Mouse (Mus musculus) MEL (cell line): ENCODE data around the gene Slfn4. TPM values are rescaled to one million over a fixed set of nuclear protein-coding genes. Genes with fewer than 3 reads are reported as not detected.
"Not testable (repeated sequence)": the region's sequence is repeated elsewhere in the genome, so short reads cannot be mapped to it uniquely, and the experiment has no call there.

Experiments
- DNase-seq: peaks from one replicate; pipeline ENCODE4 v3.0.0; 2011; ENCODE audit warnings: low read depth, low spot score
- H3K27ac ChIP-seq: 2 replicates; pipeline ENCODE4 v1.5.1; 2012; ENCODE audit warnings: low read depth, mild to moderate bottlenecking, control low read depth, low read length, moderate library complexity; ENCODE audit not compliant: control insufficient read depth
- H3K27me3 ChIP-seq, 2 experiments: fragments of 150-350 bp in 1 of 2; sonication (generic) in 1 of 2; 2 replicates each; pipeline ENCODE4 v1.6.1; 2012; ENCODE audit warnings: low read length in 2 of 2, mild to moderate bottlenecking in 2 of 2, improper control_type of control experiment in 1 of 2, moderate library complexity in 1 of 2; ENCODE audit not compliant: insufficient read depth in 2 of 2, control insufficient read depth in 1 of 2
- H3K36me3 ChIP-seq, 2 experiments: 2 replicates each; pipeline ENCODE4 v1.6.1; 2012 to 2014; ENCODE audit warnings: low read length in 2 of 2, improper control_type of control experiment in 1 of 2, inconsistent platforms in 1 of 2, mild to moderate bottlenecking in 1 of 2; ENCODE audit not compliant: insufficient read depth in 2 of 2, control insufficient read depth in 1 of 2
- H3K4me1 ChIP-seq, 2 experiments: fragments of 150-350 bp in 1 of 2; sonication (generic) in 1 of 2; 2 replicates each; pipeline ENCODE4 v1.6.1; 2012; ENCODE audit warnings: low read length in 2 of 2, improper control_type of control experiment in 1 of 2, mild to moderate bottlenecking in 1 of 2; ENCODE audit not compliant: insufficient read depth in 2 of 2, control insufficient read depth in 1 of 2
- H3K4me3 ChIP-seq, 2 experiments: fragments of 150-350 bp in 1 of 2; sonication (generic) in 1 of 2; 2 replicates each; pipeline ENCODE4 v1.5.1; 2012; ENCODE audit warnings: low read depth in 2 of 2, low read length in 2 of 2, mild to moderate bottlenecking in 2 of 2, moderate library complexity in 2 of 2, control low read depth in 1 of 2, improper control_type of control experiment in 1 of 2; ENCODE audit not compliant: control insufficient read depth in 1 of 2, insufficient read depth in 1 of 2
- H3K79me2 ChIP-seq: 2 replicates; pipeline ENCODE4 v1.6.1; 2012; ENCODE audit warnings: mild to moderate bottlenecking, low read length, moderate library complexity; ENCODE audit not compliant: control insufficient read depth, poor library complexity, insufficient read depth
- H3K9ac ChIP-seq: 2 replicates; pipeline ENCODE4 v1.6.1; 2012; ENCODE audit warnings: low read depth, mild to moderate bottlenecking, control low read depth, low read length, moderate library complexity; ENCODE audit not compliant: control insufficient read depth, poor library complexity, severe bottlenecking
- H3K9me3 ChIP-seq: fragments of 150-350 bp; sonication (generic); replicated peaks from 2 replicates; pipeline ENCODE4 v1.6.1; 2012; ENCODE audit warnings: mild to moderate bottlenecking, low read length, improper control_type of control experiment, moderate library complexity; ENCODE audit not compliant: insufficient read depth
- CHD2 ChIP-seq: IDR thresholded peaks from 2 replicates; pipeline ENCODE4 v1.6.1; 2011; ENCODE audit warnings: low read length, improper control_type of control experiment
- CTCF ChIP-seq, 3 experiments: IDR thresholded peaks in 2 of 3; conservative IDR thresholded peaks in 1 of 3; 2 replicates each; pipeline ENCODE4 v1.5.1; 2011 to 2012; ENCODE audit warnings: low read length in 3 of 3, low read depth in 2 of 3, mild to moderate bottlenecking in 2 of 3, improper control_type of control experiment in 1 of 3, inconsistent platforms in 1 of 3, mixed read lengths in 1 of 3, moderate library complexity in 1 of 3; ENCODE audit not compliant: control insufficient read depth in 1 of 3, insufficient read depth in 1 of 3, poor library complexity in 1 of 3, severe bottlenecking in 1 of 3
- ELF1 ChIP-seq: IDR thresholded peaks from 2 replicates; pipeline ENCODE4 v1.6.1; 2014; ENCODE audit warnings: low read depth, mild to moderate bottlenecking, inconsistent platforms, low read length, improper control_type of control experiment, moderate library complexity
- EP300 ChIP-seq, 2 experiments: IDR thresholded peaks; 2 replicates each; pipeline ENCODE4 v1.6.1; 2011; ENCODE audit warnings: improper control_type of control experiment in 2 of 2, low read length in 2 of 2, low read depth in 1 of 2, mild to moderate bottlenecking in 1 of 2
- ETS1 ChIP-seq: IDR thresholded peaks from 2 replicates; pipeline ENCODE4 v1.6.1; 2012; ENCODE audit warnings: low read depth, mild to moderate bottlenecking, inconsistent platforms, low read length, improper control_type of control experiment, moderate library complexity
- GATA1 ChIP-seq: IDR thresholded peaks from 2 replicates; pipeline ENCODE4 v1.6.1; 2011; ENCODE audit warnings: low read depth, low read length, improper control_type of control experiment
- HCFC1 ChIP-seq: IDR thresholded peaks from 2 replicates; pipeline ENCODE4 v1.6.1; 2012; ENCODE audit warnings: low read depth, mild to moderate bottlenecking, inconsistent platforms, low read length, improper control_type of control experiment, moderate library complexity
- JUND ChIP-seq: IDR thresholded peaks from 2 replicates; pipeline ENCODE4 v1.6.1; 2011; ENCODE audit warnings: low read depth, mild to moderate bottlenecking, improper control_type of control experiment, low read length
- POLR2A ChIP-seq, 2 experiments: IDR thresholded peaks; 2 replicates each; pipeline ENCODE4 v1.6.1; 2011 to 2012; ENCODE audit warnings: low read length in 2 of 2, mild to moderate bottlenecking in 2 of 2, control low read depth in 1 of 2, improper control_type of control experiment in 1 of 2, low read depth in 1 of 2, moderate library complexity in 1 of 2; ENCODE audit not compliant: control insufficient read depth in 1 of 2, insufficient read depth in 1 of 2, poor library complexity in 1 of 2
- POLR2AphosphoS2 ChIP-seq: IDR thresholded peaks from 2 replicates; pipeline ENCODE4 v1.6.1; 2011; ENCODE audit warnings: low read length, improper control_type of control experiment
- RAD21 ChIP-seq: IDR thresholded peaks from 2 replicates; pipeline ENCODE4 v1.6.1; 2011; ENCODE audit warnings: mild to moderate bottlenecking, low read depth, low read length, improper control_type of control experiment
- SIN3A ChIP-seq: IDR thresholded peaks from 2 replicates; pipeline ENCODE4 v1.6.1; 2012; ENCODE audit warnings: low read length, improper control_type of control experiment, inconsistent platforms
- SMC3 ChIP-seq: IDR thresholded peaks from 2 replicates; pipeline ENCODE4 v1.6.1; 2011; ENCODE audit warnings: low read depth, low read length, improper control_type of control experiment
- TAL1 ChIP-seq: IDR thresholded peaks from 2 replicates; pipeline ENCODE4 v1.6.1; 2012; ENCODE audit warnings: mild to moderate bottlenecking, inconsistent platforms, low read length, moderate library complexity, mixed read lengths
- TCF12 ChIP-seq: IDR thresholded peaks from 2 replicates; pipeline ENCODE4 v1.6.1; 2014; ENCODE audit warnings: low read depth, mild to moderate bottlenecking, inconsistent platforms, low read length, improper control_type of control experiment, moderate library complexity
- USF2 ChIP-seq, 2 experiments: IDR thresholded peaks; 2 replicates each; pipeline ENCODE4 v1.6.1; 2011 to 2012; ENCODE audit warnings: improper control_type of control experiment in 2 of 2, low read length in 2 of 2, borderline replicate concordance in 1 of 2, inconsistent platforms in 1 of 2, low read depth in 1 of 2, mild to moderate bottlenecking in 1 of 2; ENCODE audit not compliant: insufficient read depth in 1 of 2
- ZC3H11A ChIP-seq: IDR thresholded peaks from 2 replicates; pipeline ENCODE4 v1.6.1; 2012; ENCODE audit warnings: low read depth, mild to moderate bottlenecking, inconsistent platforms, low read length, improper control_type of control experiment
- polyA plus RNA-seq, 2 experiments: library from polyadenylated mRNA; stranded (reverse) in 1 of 2; unstranded in 1 of 2; fragments of >175 nt in 1 of 2; fragments of >200 nt in 1 of 2; gene quantifications; 2 replicates each; pipeline versions ENCODE4 v1.2.1 to v1.2.4; 2012; ENCODE audit warnings: low replicate concordance in 2 of 2, low read depth in 1 of 2; ENCODE audit not compliant: insufficient read length in 2 of 2, insufficient read depth in 1 of 2, missing spikeins in 1 of 2
- total RNA-seq: library from RNA; depleted of rRNA; stranded (reverse); fragments of 300-350 nt; gene quantifications from 2 replicates; pipeline ENCODE4 v1.2.3, GENCODE M21; 2012

Slfn4 gene
- total and polyA plus RNA-seq, 3 experiments: 0.04 TPM; not detected in 2

DNA sequence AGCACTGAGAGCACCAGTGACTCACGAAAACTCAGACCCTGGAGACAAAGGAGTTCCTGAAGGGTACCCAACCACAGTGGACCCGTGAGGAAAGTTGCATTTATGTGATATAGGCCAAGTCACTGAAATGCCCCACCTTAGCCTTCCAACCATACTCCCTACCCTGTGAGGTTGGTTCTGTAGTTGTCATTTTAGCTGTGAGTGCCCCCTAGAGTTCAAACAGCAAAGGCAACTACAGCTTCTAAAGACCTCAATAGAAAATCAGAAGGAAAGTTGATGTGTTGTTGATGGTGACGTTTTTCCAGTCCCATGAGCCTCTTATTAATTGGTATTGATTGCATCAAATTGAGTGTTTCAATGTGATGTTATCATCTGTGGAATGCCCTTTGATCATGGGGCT is 56.0 kb downstream of the Slfn4 start:
- DNase-seq: peak; percentile 80
- H3K9ac ChIP-seq: no peak overlapping the region
- H3K4me3 ChIP-seq: no peak overlapping the region
- H3K4me1 ChIP-seq: peaks cover 3 to 25% of the 10 kb centered on the region in 2 experiments; a peak in 3 of 4 replicates
- H3K79me2 ChIP-seq: peaks cover 32% of the 10 kb centered on the region
- H3K27me3 ChIP-seq: no peaks in the 10 kb centered on the region
- H3K27ac ChIP-seq: no peak overlapping the region
- TF ChIP-seq CHD2: no peak
- no peak for TF ChIP-seq JUND
- TF ChIP-seq RAD21: peak; percentile 51
- TF ChIP-seq SMC3: peak; percentile 40; the same call in 1 of the 2 replicates
- no peak for TF ChIP-seq SIN3A
- peak; percentile 28; the same call in 1 of the 2 replicates for TF ChIP-seq ZC3H11A
- TF ChIP-seq GATA1: no peak
- peak in 1 of 2 experiments; percentile 46; a peak in 1 of 4 replicates for TF ChIP-seq POLR2A (IDR thresholded peaks at IDR 0.05; ENCODE audit: control insufficient read depth in 1 of 2, insufficient read depth in 1 of 2, low read depth in 1 of 2, low read length in 2 of 2, poor library complexity in 1 of 2)
- peak; percentile 46 to 75 (median 69) for TF ChIP-seq CTCF (IDR thresholded peaks at IDR 0.05 in 2 of 3, conservative IDR thresholded peaks at IDR 0.05 in 1 of 3; ENCODE audit: control insufficient read depth in 1 of 3, insufficient read depth in 1 of 3, low read depth in 2 of 3, low read length in 3 of 3, poor library complexity in 1 of 3, severe bottlenecking in 1 of 3)
- no peaks in the 10 kb centered on the region for H3K9me3 ChIP-seq
- H3K36me3 ChIP-seq: peaks cover 27 to 42% of the 10 kb centered on the region in 2 experiments

DNA sequence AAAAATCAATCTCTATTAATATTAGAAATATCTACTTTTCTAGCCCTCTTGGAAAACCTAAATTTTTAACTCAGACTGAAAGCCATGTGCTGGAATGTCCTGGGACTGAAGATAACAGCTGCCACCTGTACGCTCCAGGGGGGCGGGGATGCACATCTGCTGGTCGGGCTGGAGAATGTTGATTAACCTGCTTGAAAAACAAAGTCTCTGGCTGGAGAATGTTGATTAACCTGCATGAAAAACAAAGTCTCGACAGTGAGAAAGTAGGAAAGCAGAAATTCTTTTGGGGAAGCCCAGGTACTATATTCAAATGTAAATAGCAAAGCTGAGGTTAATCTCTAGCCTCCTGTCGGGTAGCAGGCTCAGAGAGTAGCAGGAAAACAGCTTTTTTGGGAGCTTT is 58.6 kb downstream of the Slfn4 start:
- 0 out of 2 replicates have a peak, but pooled peaks have one; percentile 34 for TF ChIP-seq TCF12
- not testable (repeated sequence) for H3K9ac ChIP-seq, H3K4me3 ChIP-seq, H3K27me3 ChIP-seq, H3K27ac ChIP-seq, DNase-seq, H3K9me3 ChIP-seq
- peaks cover 11 to 19% of the 10 kb centered on the region in 2 experiments for H3K4me1 ChIP-seq
- H3K79me2 ChIP-seq: peaks cover 19% of the 10 kb centered on the region
- H3K36me3 ChIP-seq: peaks cover 17 to 38% of the 10 kb centered on the region in 2 experiments

DNA sequence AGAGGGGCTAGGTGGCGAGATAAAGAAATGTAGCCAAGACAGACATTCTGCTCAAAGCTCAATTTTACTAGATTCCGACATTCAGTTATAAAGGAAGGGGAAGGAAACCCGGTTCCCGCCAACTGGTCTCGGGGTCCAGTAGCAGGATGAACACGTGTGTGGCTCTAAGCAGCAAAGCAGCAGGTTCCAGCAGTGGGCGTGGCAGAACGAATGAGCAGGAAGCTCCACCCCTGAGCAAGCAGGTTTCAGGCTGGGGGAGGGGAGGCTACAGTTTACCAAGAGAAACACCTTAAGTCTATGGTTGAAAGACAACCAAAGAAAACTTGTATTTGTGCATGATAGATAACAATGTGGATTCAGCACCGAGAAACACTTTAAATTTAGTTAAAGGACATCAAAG is 62.4 kb downstream of the Slfn4 start:
- H3K27me3 ChIP-seq: not testable (repeated sequence)
- peaks cover 22 to 24% of the 10 kb centered on the region in 2 experiments for H3K36me3 ChIP-seq

DNA sequence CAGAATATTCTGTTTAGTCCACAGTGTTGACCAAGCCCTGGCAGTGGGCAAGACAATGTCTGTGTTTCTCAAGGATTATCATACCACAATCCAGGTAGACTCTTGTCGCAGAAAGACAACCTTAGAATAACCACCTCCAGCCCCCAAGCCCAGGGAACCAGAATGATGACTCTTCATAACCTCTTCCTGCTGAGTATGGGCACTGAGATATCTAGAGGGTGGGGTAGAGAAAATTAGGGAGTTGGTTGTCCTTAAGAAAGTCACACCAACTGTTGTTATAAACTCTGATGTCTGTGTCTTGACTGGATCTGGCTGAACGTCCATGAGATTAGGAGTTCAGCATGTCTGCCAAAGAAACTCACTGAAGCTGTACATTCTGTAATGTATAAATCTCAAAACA is 63.4 kb downstream of the Slfn4 start:
- no peaks in the 10 kb centered on the region for H3K9me3 ChIP-seq
- H3K4me3 ChIP-seq: no peak overlapping the region
- peaks cover 22 to 31% of the 10 kb centered on the region in 2 experiments for H3K36me3 ChIP-seq
- H3K4me1 ChIP-seq: peaks cover 15% of the 10 kb centered on the region in 2 experiments
- H3K9ac ChIP-seq: no peak overlapping the region
- H3K27me3 ChIP-seq: no peaks in the 10 kb centered on the region
- H3K79me2 ChIP-seq: peaks cover 3% of the 10 kb centered on the region; the same call in 1 of the 2 replicates
- DNase-seq: no peak
- H3K27ac ChIP-seq: peak overlapping the region; percentile 25
- no peak for TF ChIP-seq POLR2AphosphoS2
- no peak for TF ChIP-seq ELF1
- TF ChIP-seq USF2 (IDR thresholded peaks at IDR 0.05; ENCODE audit: borderline replicate concordance in 1 of 2, insufficient read depth in 1 of 2, low read depth in 1 of 2, low read length in 2 of 2): no peak
- 0 out of 4 replicates have a peak, but pooled peaks of 1 of the 2 experiments have one; percentile 18 for TF ChIP-seq EP300 (IDR thresholded peaks at IDR 0.05; ENCODE audit: low read depth in 1 of 2, low read length in 2 of 2)
- TF ChIP-seq HCFC1: no peak
- no peak for TF ChIP-seq TAL1
- TF ChIP-seq ETS1: no peak

More for the DNA sequence above, 62.4 kb downstream of the Slfn4 start:
- H3K79me2 ChIP-seq, DNase-seq, H3K4me3 ChIP-seq, H3K27ac ChIP-seq, H3K9me3 ChIP-seq, H3K9ac ChIP-seq: not testable (repeated sequence)
- peaks cover 15% of the 10 kb centered on the region in 2 experiments for H3K4me1 ChIP-seq
